Mouse (Mus musculus) lung, adult 2 months (tissue): ENCODE results near the gene Fam174a. TPM values are rescaled to one million over a fixed set of nuclear protein-coding genes. Genes with fewer than 3 reads are reported as not detected.

Source experiments
- DNase-seq: peaks from one replicate; pipeline ENCODE4 v3.0.0; 2022
- H3K4me1 ChIP-seq: fragments of 200-500 bp; 2 replicates; pipeline ENCODE4 v1.6.1; 2011; ENCODE audit warnings: low read length; ENCODE audit not compliant: control insufficient read depth, insufficient read depth
- H3K4me3 ChIP-seq: fragments of 200-500 bp; replicated peaks from 2 replicates; pipeline ENCODE3; 2011; ENCODE audit warnings: low read depth, mild to moderate bottlenecking, control low read depth, low read length; ENCODE audit errors: extremely low read depth
- CTCF ChIP-seq: fragments of 200-500 bp; IDR thresholded peaks from 2 replicates; pipeline ENCODE4 v1.5.1; 2011; ENCODE audit warnings: mild to moderate bottlenecking, low read length, control low read depth; ENCODE audit not compliant: insufficient read depth
- POLR2A ChIP-seq: fragments of 200-500 bp; IDR thresholded peaks from 2 replicates; pipeline ENCODE4 v1.6.1; 2011; ENCODE audit warnings: low read depth, mild to moderate bottlenecking, control low read depth, low read length, borderline replicate concordance; ENCODE audit errors: extremely low read depth
- WGBS: fragments of 180-500 bp; shearing (Covaris S2); methylation state at CpG from one replicate; pipeline ENCODE4 v1.1.7; 2018; 5-methylcytosine and 5-hydroxymethylcytosine counted together
- polyA plus RNA-seq: library from polyadenylated mRNA; depleted of rRNA; stranded (reverse); fragments of >200 nt; gene quantifications from 2 replicates; pipeline ENCODE4 v1.2.3, GENCODE M21; 2012; rRNA removed

The Fam174a gene
- polyA plus RNA-seq = 27.6 and 46.1 TPM in 2 replicates

DNA sequence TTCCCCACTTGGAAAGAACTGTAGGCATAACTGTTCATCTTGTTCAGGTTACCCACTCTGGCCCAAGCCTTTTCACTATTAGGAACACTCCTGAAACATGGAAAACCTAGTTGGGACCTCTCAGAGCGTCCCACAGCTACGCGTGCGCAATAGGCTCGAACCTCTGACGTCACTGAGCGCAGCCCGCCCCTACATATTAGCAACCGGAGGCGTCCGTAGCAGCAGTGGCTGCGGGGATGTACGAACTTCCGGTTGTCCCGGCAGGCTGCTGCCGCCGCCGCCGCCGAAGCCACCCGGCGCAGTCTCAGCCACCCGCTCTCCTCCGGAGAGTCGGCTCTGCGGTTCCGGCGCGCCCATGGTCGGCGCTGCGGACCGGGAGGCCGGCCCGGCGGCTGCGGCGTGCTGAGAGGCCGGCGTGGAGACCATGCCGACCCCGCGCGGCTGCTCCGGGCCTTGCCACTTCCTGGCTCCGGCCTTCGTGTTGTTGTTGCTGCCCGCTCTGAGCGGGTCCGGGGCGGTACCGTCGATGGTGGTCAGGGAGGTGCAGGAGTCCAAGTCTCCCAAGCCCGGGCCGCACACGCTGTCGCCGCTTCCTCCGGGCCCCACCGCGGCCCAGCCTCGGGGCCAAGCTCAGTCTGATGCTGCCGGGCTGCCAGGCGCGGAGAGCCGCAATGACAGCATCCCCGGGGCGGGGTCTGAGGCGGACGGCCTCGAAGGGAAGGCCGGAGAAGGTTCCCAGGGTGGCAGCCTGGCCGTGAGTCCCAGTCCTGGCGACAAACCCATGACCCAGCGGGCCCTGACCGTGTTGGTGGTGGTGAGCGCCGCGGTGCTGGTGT lies at the start of gene Fam174a:
Gene Fam174a, plus strand, starts transcription at position 231 of the 836 bp plus-strand sequence.
- TF ChIP-seq CTCF = no peak
- TF ChIP-seq POLR2A = peak; percentile 65; the same call in 1 of the 2 replicates
- WGBS = under 1% methylated on average over 79 of the region's 79 CpGs
- Histone ChIP-seq H3K4me1 (peaks cover 5% of the 10 kb centered on the region), H3K4me3 (peak within 1 kb of the TSS; percentile 68)
- DNase-seq = peak; percentile 92

DNA sequence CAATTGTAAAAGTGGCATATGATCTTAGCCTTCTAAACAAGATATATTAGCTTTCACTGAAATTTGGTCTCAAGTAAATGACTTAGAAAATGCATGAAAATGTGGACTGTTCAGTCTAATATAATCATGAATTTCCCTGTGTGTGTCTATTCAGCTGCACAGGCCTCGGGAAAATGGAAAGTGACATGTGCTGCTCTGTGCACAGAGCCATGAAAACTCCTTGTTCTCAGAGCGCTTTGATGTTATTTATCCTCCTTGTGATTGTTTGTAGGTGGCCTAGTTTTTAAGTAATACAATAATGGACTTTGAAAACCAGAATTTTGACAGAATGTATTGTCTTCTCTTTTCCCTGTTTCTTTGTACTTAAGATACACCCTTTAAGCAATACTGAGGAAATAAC lies 49.6 kb upstream of the Fam174a start:
- Histone ChIP-seq H3K4me1 (no peaks in the 10 kb centered on the region), H3K4me3 (no peak overlapping the region)
- TF ChIP-seq POLR2A (no peak), CTCF (no peak)
- DNase-seq = no peak
- 75% methylated on average over 2 of the region's 2 CpGs for WGBS

DNA sequence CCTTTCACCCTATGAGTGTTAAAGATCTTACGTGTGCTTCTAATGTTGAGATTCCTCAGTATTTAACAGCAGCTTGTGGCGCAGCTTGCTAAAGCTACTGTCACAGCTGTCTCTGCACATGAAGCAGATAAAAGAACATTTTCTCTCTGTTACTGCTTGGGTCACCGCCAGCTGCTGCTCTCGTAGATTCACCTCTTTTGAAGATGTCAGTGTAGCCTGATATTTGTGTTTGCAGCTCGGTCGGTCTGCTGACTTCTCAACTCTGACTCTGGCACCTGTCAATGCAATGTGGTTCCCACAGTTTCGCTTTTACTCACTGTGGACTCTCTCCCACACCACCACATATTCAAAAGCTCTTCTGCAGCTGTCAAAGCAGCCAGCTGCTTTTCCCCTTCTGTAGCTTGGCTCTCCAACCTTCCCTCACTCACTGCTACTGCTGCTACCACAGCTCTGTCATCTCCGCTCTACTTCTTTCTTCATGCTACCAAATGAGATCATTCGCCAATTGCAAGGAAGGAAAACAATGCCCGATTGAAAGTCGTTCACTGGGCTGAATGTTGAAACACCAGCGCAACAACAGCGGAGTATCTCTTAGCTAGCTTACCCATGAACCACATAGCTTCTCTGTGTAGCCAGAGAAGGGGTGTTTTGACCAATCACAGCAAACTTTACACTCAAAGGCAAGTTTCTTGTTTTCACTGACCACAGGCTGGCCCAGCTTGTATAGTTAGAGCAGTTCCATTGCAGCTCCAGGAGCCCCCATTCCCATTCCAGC lies 45.3 kb upstream of the Fam174a start:
- no peak for TF ChIP-seq POLR2A
- no peak for TF ChIP-seq CTCF
- no peaks in the 10 kb centered on the region for H3K4me1 ChIP-seq
- H3K4me3 ChIP-seq = no peak overlapping the region
- WGBS = 45% methylated on average over 13 of the region's 13 CpGs
- peak; percentile 3 for DNase-seq

DNA sequence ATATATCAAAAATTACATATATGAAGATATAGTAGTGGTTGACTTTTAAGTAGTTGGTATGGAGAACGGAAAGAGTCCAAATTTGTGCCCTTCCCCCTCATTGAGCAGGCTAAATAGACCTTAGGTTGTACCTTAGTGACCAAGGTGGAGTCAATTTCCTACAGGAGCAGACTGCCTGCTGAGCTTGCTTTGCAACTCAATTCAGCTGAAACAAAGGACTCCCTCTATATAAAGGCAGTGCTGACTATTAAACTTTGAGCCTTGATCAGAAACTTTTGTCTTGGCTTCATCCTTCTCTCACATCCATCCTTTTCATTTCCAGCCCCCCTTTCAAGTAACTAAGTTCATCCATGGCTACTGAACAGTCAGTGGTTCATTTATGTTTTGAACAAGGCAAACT lies 40.1 kb upstream of the Fam174a start:
- DNase-seq = no peak
- no peak for TF ChIP-seq CTCF
- no peak for TF ChIP-seq POLR2A
- no peaks in the 10 kb centered on the region for H3K4me1 ChIP-seq
- 60% methylated on average over 1 of the region's 1 CpGs for WGBS
- no peak overlapping the region for H3K4me3 ChIP-seq

DNA sequence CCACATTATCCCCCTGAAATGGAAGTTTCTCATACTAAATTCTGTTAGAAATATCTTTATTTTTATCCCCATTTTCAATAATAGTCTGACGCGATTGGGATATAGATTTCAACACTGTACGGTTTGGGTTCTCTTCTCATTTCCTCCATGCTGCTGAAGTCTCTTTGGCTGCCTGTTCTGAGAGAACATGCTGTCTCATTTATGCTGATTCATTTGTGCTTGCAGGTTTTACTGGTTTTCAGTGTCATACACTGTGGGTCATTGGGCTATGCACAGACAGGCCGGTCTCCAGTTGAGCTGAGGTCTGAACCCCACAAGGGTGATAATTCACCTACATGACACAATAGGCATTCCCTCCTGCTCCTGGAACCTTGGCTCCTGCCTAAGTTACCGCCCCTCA lies 5.1 kb upstream of the Fam174a start:
- TF ChIP-seq CTCF (no peak), POLR2A (no peak)
- no peak overlapping the region for H3K4me3 ChIP-seq
- 70% methylated on average over 5 of the region's 5 CpGs for WGBS
- H3K4me1 ChIP-seq = no peaks in the 10 kb centered on the region
- no peak for DNase-seq

DNA sequence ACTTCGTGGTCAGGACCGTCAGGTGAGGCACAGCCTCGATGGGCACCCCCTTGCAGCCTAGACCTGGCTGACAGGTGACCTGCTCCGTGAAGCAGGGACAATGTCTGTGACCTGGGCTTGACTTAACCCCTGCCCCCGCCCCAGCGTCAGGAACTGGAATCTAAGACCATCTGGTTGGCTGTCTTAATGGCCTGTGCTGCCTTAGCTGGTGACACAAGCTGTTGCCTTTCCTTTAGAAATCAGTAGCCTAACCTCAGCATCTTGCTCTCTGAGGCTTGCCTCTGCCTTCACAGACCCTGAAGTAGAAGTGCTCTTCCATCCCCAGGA lies 769 bp downstream of the Fam174a start:
- Histone ChIP-seq H3K4me3 (peak overlapping the region; percentile 68), H3K4me1 (peaks cover 5% of the 10 kb centered on the region)
- WGBS = 0% methylated on average over 6 of the region's 6 CpGs
- DNase-seq = no peak
- no peak for TF ChIP-seq CTCF
- TF ChIP-seq POLR2A = no peak

DNA sequence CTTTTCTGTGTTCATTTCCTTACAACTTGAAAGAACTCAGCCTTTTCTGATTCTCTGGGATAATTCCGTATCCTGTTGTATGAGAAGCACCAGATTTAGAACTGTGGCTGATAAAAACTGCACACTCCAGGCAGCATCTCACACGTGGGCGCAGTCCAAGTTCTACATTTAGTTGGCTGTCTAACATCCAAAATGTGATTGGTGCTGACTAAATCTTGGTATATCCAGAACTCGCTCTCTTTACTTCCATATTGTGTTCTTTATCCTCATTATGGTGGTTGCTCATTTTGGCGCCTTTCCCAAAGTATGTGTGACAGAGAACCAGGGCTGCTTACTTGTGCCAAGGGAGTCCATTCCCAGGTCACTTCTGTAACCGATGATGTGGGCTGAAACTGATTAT lies 2.6 kb downstream of the Fam174a start:
- no peak overlapping the region for H3K4me3 ChIP-seq
- no peak for DNase-seq
- H3K4me1 ChIP-seq = peaks cover 5% of the 10 kb centered on the region
- 58% methylated on average over 6 of the region's 6 CpGs for WGBS
- TF ChIP-seq CTCF (no peak), POLR2A (no peak)

DNA sequence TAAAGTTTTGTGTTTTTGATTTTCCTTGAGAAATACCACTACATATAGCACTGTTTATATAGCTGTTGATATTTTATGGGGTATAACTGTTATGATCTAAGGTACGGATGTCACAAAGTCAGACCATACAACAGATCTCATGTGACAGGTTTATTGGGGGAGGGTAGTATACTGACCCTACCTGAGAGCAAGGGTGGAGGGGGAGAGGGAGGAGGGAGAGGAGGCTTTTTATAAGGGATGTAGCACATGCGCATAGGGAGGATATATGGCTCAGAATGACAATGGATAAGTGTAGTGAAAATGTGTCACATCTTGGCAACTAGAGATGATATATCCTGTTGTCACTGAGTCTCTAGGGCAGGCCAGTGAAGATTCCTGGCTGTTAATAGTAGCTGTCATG lies 8.8 kb downstream of the Fam174a start:
- DNase-seq = no peak
- 73% methylated on average over 2 of the region's 2 CpGs for WGBS
- TF ChIP-seq CTCF = no peak
- TF ChIP-seq POLR2A = no peak
- Histone ChIP-seq H3K4me3 (no peak overlapping the region), H3K4me1 (peaks cover 2% of the 10 kb centered on the region)

DNA sequence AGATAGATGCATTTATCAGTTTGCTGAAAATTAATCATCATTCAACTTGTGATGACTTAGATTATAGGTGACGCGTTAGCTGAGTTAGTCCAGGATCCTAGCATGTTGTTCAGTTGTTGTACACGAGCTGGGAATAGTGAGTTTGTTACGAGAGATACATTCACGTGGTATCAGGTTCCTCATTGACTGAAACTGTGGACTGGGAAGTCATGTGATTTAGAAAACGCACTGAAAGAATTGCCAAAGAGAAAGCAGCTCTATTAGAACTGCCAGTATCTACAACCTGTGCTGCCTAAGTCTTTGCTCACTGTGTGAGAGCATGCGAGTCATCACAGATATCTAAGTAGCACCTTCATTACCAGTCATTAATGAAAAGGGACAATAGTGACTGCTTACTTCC lies 9.6 kb downstream of the Fam174a start:
- peaks cover 2% of the 10 kb centered on the region for H3K4me1 ChIP-seq
- 70% methylated on average over 7 of the region's 7 CpGs for WGBS
- no peak for DNase-seq
- no peak for TF ChIP-seq CTCF
- TF ChIP-seq POLR2A = no peak
- H3K4me3 ChIP-seq = no peak overlapping the region

DNA sequence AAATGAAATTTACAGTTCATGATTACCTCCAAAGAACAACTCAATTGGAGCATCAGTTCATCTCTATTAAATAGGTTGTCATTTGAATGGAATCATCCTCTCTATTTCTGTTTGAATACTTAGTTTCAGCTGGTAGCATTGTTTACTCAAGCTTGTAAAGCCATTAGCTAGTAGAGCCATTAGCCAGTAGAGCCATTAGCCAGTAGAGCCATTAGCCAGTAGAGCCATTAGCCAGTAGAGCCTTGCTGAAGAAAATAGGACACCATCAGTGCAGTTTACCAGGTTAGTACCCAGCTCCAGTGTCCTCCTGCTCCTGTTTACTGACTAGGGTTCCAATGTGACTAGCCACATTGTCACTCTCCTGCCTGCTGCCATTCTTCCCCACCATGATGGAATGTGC lies 13.4 kb downstream of the Fam174a start:
- no peak for DNase-seq
- no peak for TF ChIP-seq POLR2A
- no peak for TF ChIP-seq CTCF
- Histone ChIP-seq H3K4me1 (peaks cover 2% of the 10 kb centered on the region), H3K4me3 (no peak overlapping the region)
